17 mouse cellular contexts compared by ENCODE assay signal in genomic region chr1:186549207-186549606, GRCm38 (mm10).
"Had no signal": no experiment of that assay in that cellular context is flagged by ENCODE, and none has a peak within 500 bp of the region (broad histone marks: within the 10 kb centered on the region; RNA-seq: fewer than 3 reads in every experiment).

No protein-coding gene starts in this region.

- H3K9me3 ChIP-seq: midbrain, embryonic 10.5 days; midbrain, embryonic 12.5 days; neural tube, embryonic 13.5 days; neural tube, embryonic 15.5 days had no signal

- H3K4me1 ChIP-seq: midbrain, embryonic 10.5 days; midbrain, embryonic 12.5 days had no signal

- H3K9ac ChIP-seq: lung, embryonic 14.5 days; midbrain, embryonic 12.5 days; neural tube, embryonic 13.5 days; neural tube, embryonic 15.5 days had no signal

- H3K4me2 ChIP-seq: lung, embryonic 14.5 days; midbrain, embryonic 12.5 days; neural tube, embryonic 13.5 days; neural tube, embryonic 15.5 days had no signal

- H3K36me3 ChIP-seq: midbrain, embryonic 10.5 days; midbrain, embryonic 12.5 days; neural tube, embryonic 13.5 days; neural tube, embryonic 15.5 days had no signal

- H3K27ac ChIP-seq: midbrain, embryonic 10.5 days; midbrain, embryonic 12.5 days; neural tube, embryonic 13.5 days; neural tube, embryonic 15.5 days had no signal

- DNase-seq: lung, adult 18-20 months; lung, embryonic 14.5 days; lung, postnatal 10 days; lung, postnatal 4 days; midbrain, embryonic 14.5 days; right cerebral cortex, postnatal 25 days; right cerebral cortex, postnatal 4 days; spleen, adult 18-20 months; thymus, adult 18-20 months; thymus, postnatal 14 days; thymus, postnatal 36 days had no signal

- H3K4me3 ChIP-seq: midbrain, embryonic 10.5 days; midbrain, embryonic 12.5 days; myocyte; neural tube, embryonic 13.5 days; neural tube, embryonic 15.5 days had no signal

- H3K27me3 ChIP-seq: midbrain, embryonic 12.5 days; neural tube, embryonic 13.5 days; neural tube, embryonic 15.5 days had no signal

- ATAC-seq: midbrain, embryonic 16.5 days had no signal
